Mouse (Mus musculus): ENCODE measurements around the gene Tgfa.

DNA sequence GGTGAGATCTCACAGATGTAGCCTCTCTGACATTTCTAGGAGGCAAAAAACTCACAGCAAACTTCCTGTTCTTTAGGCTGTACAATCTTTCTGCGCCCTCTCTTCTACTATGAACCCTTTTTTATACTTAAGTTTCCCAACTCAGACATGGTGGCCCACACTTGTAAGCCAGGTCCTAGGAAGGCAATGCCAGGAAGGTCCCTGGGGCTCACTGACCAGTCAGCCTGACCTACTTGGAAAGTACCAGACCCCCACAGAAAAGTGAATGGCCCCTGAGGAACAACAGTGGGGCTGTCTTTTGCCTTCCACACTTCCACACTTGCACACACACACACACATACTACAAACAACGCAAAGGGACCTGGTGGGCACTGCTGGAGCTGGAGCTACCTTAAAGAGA is 55.2 kb downstream of the Tgfa start:
- TF ChIP-seq CTCF (conservative IDR thresholded peaks at IDR 0.05; ENCODE audit: insufficient read depth, insufficient read length, low read depth, low read length) (no peak), POLR2A (IDR thresholded peaks at IDR 0.05; ENCODE audit: low read depth, low read length) (no peak)

Measured in kidney, adult 2 months (tissue).